Mouse (Mus musculus) forebrain, postnatal 0 days (tissue): ENCODE measurements around the gene Pcsk6. TPM values are rescaled to one million over a fixed set of nuclear protein-coding genes. Genes with fewer than 3 reads are reported as not detected.
"Not testable (repeated sequence)": the region's sequence is repeated elsewhere in the genome, so short reads cannot be mapped to it uniquely, and the experiment has no call there.

Experiments
- ATAC-seq: fragments of 200-750 bp; cut with Nextera tagmentation; 2 replicates; pipeline ENCODE4 v1.8.0; 2017; ENCODE audit warnings: mild to moderate bottlenecking, moderate library complexity
- DNase-seq: peaks from one replicate; pipeline ENCODE4 v3.0.0-alpha.2; 2015
- H3K27ac ChIP-seq: fragments of 300-500 bp; sonication (generic); 2 replicates; pipeline ENCODE4 v1.5.1; 2014; ENCODE audit warnings: low read depth, mild to moderate bottlenecking, antibody characterized with exemption, low read length, moderate library complexity, mixed read lengths
- H3K27me3 ChIP-seq: fragments of 300-500 bp; sonication (generic); 2 replicates; pipeline ENCODE4 v1.6.1; 2014; ENCODE audit warnings: mild to moderate bottlenecking, low read length, mixed read lengths; ENCODE audit not compliant: insufficient read depth
- H3K36me3 ChIP-seq: fragments of 300-500 bp; sonication (generic); 2 replicates; pipeline ENCODE4 v1.6.1; 2014; ENCODE audit warnings: mild to moderate bottlenecking, moderate library complexity; ENCODE audit not compliant: insufficient read depth
- H3K4me1 ChIP-seq: fragments of 300-500 bp; sonication (generic); 2 replicates; pipeline ENCODE4 v1.6.1; 2014; ENCODE audit warnings: antibody characterized with exemption; ENCODE audit not compliant: insufficient read depth
- H3K4me2 ChIP-seq: fragments of 300-500 bp; sonication (generic); 2 replicates; pipeline ENCODE4 v1.6.1; 2014; ENCODE audit warnings: low read depth, mild to moderate bottlenecking, moderate library complexity
- H3K4me3 ChIP-seq: fragments of 300-500 bp; sonication (generic); 2 replicates; pipeline ENCODE4 v1.5.1; 2014; ENCODE audit warnings: low read depth, low read length, mixed read lengths
- H3K9ac ChIP-seq: fragments of 300-500 bp; sonication (generic); 2 replicates; pipeline ENCODE4 v1.6.1; 2014; ENCODE audit warnings: mild to moderate bottlenecking
- H3K9me3 ChIP-seq: fragments of 300-500 bp; sonication (generic); 2 replicates; pipeline ENCODE4 v1.6.1; 2016; ENCODE audit warnings: low read length
- CTCF ChIP-seq: sonication (generic); IDR thresholded peaks from 2 replicates; pipeline ENCODE4 v1.5.1; 2016; ENCODE audit warnings: antibody characterized with exemption, control low read depth, low read depth
- WGBS: fragments of 180-500 bp; shearing (Covaris S2); extraction: QIAGEN DNeasy Blood & Tissue Kit; methylation state at CpG from one replicate; pipeline ENCODE4 v1.1.7; 2014; 5-methylcytosine and 5-hydroxymethylcytosine counted together
- polyA plus RNA-seq: library from polyadenylated mRNA; unstranded; fragments of >200 nt; fragmentation: Nextera tagmentation; extraction: Ambion mirVana; gene quantifications from 2 replicates; pipeline ENCODE4 v1.2.1, GENCODE M21; 2015
- total RNA-seq: library from RNA; depleted of rRNA; stranded (reverse); fragments of >200 nt; gene quantifications from 2 replicates; pipeline ENCODE4 v1.2.3, GENCODE M21; 2014

Gene Pcsk6
- total and polyA plus RNA-seq, 2 experiments from 2014 or later, result 2.4 to 10.2 TPM

- not testable (repeated sequence) for H3K4me2 ChIP-seq, H3K9ac ChIP-seq, H3K4me3 ChIP-seq, ATAC-seq, H3K36me3 ChIP-seq, H3K27me3 ChIP-seq, H3K4me1 ChIP-seq, H3K9me3 ChIP-seq, H3K27ac ChIP-seq
- whole genome bisulfite sequencing, result 4% methylated on average over 2 of the region's 2 CpGs
- peak; percentile 60 for DNase-seq
- TF ChIP-seq CTCF, result peak; percentile 82
These were observed 193.8 kb downstream of the Pcsk6 start for GRCm38 (mm10) chr7:66055356-66055755.

- peak within 1 kb of the TSS; percentile 85; the same call in 1 of the 2 replicates for H3K9ac ChIP-seq
- H3K27me3 ChIP-seq, result no peaks in the 10 kb centered on the region
- 100% methylated on average over 1 of the region's 1 CpGs for WGBS
- 0 out of 2 replicates have a peak, but pooled peaks cover 7% of the 10 kb centered on the region for H3K4me1 ChIP-seq
- no peak for TF ChIP-seq CTCF
- peak within 1 kb of the TSS; percentile 72 for H3K4me2 ChIP-seq
- ATAC-seq, result no peak
- DNase-seq, result no peak
- H3K36me3 ChIP-seq, result peaks cover 8% of the 10 kb centered on the region; the same call in 1 of the 2 replicates
- no peak within 1 kb of the TSS for H3K27ac ChIP-seq
- peak within 1 kb of the TSS; percentile 97; the same call in 1 of the 2 replicates for H3K4me3 ChIP-seq
- H3K9me3 ChIP-seq, result no peaks in the 10 kb centered on the region
These were observed 197.2 kb downstream of the Pcsk6 start, which contains the start of gene Snrpa1 for GRCm38 (mm10) chr7:66058703-66059102. Gene Snrpa1, plus strand, starts transcription at chr7:66059003.

GRCm38 (mm10) chr7:66060066-66060956, 198.8 kb downstream of the Pcsk6 start:
- WGBS, result 1% methylated on average over 64 of the region's 64 CpGs
- H3K9me3 ChIP-seq, result no peaks in the 10 kb centered on the region
- H3K36me3 ChIP-seq, result peaks cover 18% of the 10 kb centered on the region
- peak overlapping the region; percentile 97 for H3K4me3 ChIP-seq
- H3K4me2 ChIP-seq, result peak overlapping the region; percentile 72
- TF ChIP-seq CTCF, result peak; percentile 42
- H3K27me3 ChIP-seq, result no peaks in the 10 kb centered on the region
- peak; percentile 92 for DNase-seq
- H3K4me1 ChIP-seq, result 0 out of 2 replicates have a peak, but pooled peaks cover 7% of the 10 kb centered on the region
- H3K27ac ChIP-seq, result peak overlapping the region; percentile 57
- H3K9ac ChIP-seq, result peak overlapping the region; percentile 85
- ATAC-seq, result peak; percentile 98

GRCm38 (mm10) chr7:66061057-66061456, 199.5 kb downstream of the Pcsk6 start:
- WGBS, result 1% methylated on average over 14 of the region's 14 CpGs

GRCm38 (mm10) chr7:66076411-66076810, 214.9 kb downstream of the Pcsk6 start:
- no peak overlapping the region for H3K4me2 ChIP-seq
- peaks cover 4% of the 10 kb centered on the region; the same call in 1 of the 2 replicates for H3K4me1 ChIP-seq
- TF ChIP-seq CTCF, result no peak
- no peaks in the 10 kb centered on the region for H3K27me3 ChIP-seq
- H3K9ac ChIP-seq, result no peak overlapping the region
- H3K27ac ChIP-seq, result no peak overlapping the region
- no peaks in the 10 kb centered on the region for H3K9me3 ChIP-seq
- 58% methylated on average over 2 of the region's 2 CpGs for WGBS
- H3K4me3 ChIP-seq, result no peak overlapping the region
- ATAC-seq, result no peak
- peak; percentile 56 for DNase-seq
- peaks cover 43% of the 10 kb centered on the region for H3K36me3 ChIP-seq

More at GRCm38 (mm10) chr7:66061057-66061456, 199.5 kb downstream of the Pcsk6 start:
- Histone ChIP-seq H3K4me2 (peak overlapping the region; percentile 72), H3K9ac (peak overlapping the region; percentile 85), H3K4me1 (0 out of 2 replicates have a peak, but pooled peaks cover 7% of the 10 kb centered on the region), H3K36me3 (peaks cover 24% of the 10 kb centered on the region), H3K4me3 (peak overlapping the region; percentile 97), H3K27me3 (no peaks in the 10 kb centered on the region), H3K9me3 (no peaks in the 10 kb centered on the region), H3K27ac (no peak overlapping the region)
- DNase-seq (no peak), ATAC-seq (no peak)
- no peak for TF ChIP-seq CTCF

- H3K4me1 ChIP-seq, result peaks cover 4% of the 10 kb centered on the region; the same call in 1 of the 2 replicates
- peak within 1 kb of the TSS; percentile 80 for H3K27ac ChIP-seq
- no peak for TF ChIP-seq CTCF
- WGBS, result 2% methylated on average over 65 of the region's 65 CpGs
- peaks cover 37% of the 10 kb centered on the region for H3K36me3 ChIP-seq
- H3K9me3 ChIP-seq, result no peaks in the 10 kb centered on the region
- ATAC-seq (peak; percentile 100), DNase-seq (peak; percentile 98)
- H3K4me3 ChIP-seq, result peak within 1 kb of the TSS; percentile 53
- peak within 1 kb of the TSS; percentile 57 for H3K4me2 ChIP-seq
- peak within 1 kb of the TSS; percentile 53 for H3K9ac ChIP-seq
- no peaks in the 10 kb centered on the region for H3K27me3 ChIP-seq
These were observed 218.1 kb downstream of the Pcsk6 start, which contains the start of gene Selenos for GRCm38 (mm10) chr7:66079364-66080230. Gene Selenos, plus strand, starts transcription at chr7:66079649.
